Mouse (Mus musculus) limb, embryonic 14.5 days (tissue): ENCODE measurements at regions not wholly inside any gene's neighbourhood (a gene's known extent, or its start where the extent isn't known, plus 50 kb on each side); places are given as distances from the start of the nearest gene placed in this dataset.

ENCODE experiments used
- ATAC-seq: fragments of 200-750 bp; cut with Nextera tagmentation; 2 replicates; pipeline ENCODE4 v1.8.0; 2017; ENCODE audit warnings: low read depth, moderate number of reproducible peaks, moderate TSS enrichment; ENCODE audit not compliant: low FRiP score
- DNase-seq: peaks from one replicate; pipeline ENCODE4 v3.0.0-alpha.2; 2015; ENCODE audit warnings: low spot score
- H3K27ac ChIP-seq: fragments of 300-500 bp; sonication (generic); replicated peaks from 2 replicates; pipeline ENCODE4 v1.5.1; 2014; ENCODE audit warnings: low read depth, mild to moderate bottlenecking, low read length, moderate library complexity, mixed read lengths
- H3K27me3 ChIP-seq: fragments of 300-500 bp; sonication (generic); 2 replicates; pipeline ENCODE4 v1.6.1; 2014; ENCODE audit warnings: low read length, mixed read lengths; ENCODE audit not compliant: control insufficient read depth, insufficient read depth
- H3K36me3 ChIP-seq: fragments of 300-500 bp; sonication (generic); 2 replicates; pipeline ENCODE4 v1.6.1; 2014; ENCODE audit warnings: mild to moderate bottlenecking, low read length, moderate library complexity, mixed read lengths; ENCODE audit not compliant: control insufficient read depth, insufficient read depth
- H3K4me1 ChIP-seq: fragments of 300-500 bp; sonication (generic); 2 replicates; pipeline ENCODE4 v1.6.1; 2014; ENCODE audit warnings: antibody characterized with exemption, low read length, mixed read lengths; ENCODE audit not compliant: control insufficient read depth, insufficient read depth
- H3K4me2 ChIP-seq: fragments of 300-500 bp; sonication (generic); replicated peaks from 2 replicates; pipeline ENCODE4 v1.6.1; 2014; ENCODE audit warnings: low read depth, mild to moderate bottlenecking, low read length, moderate library complexity; ENCODE audit not compliant: severe bottlenecking
- H3K4me3 ChIP-seq: fragments of 300-500 bp; sonication (generic); replicated peaks from 2 replicates; pipeline ENCODE4 v1.5.1; 2014; ENCODE audit warnings: low read length
- H3K9ac ChIP-seq: fragments of 300-500 bp; sonication (generic); 2 replicates; pipeline ENCODE4 v1.6.1; 2014; ENCODE audit warnings: mild to moderate bottlenecking, low read depth, low read length, moderate library complexity; ENCODE audit not compliant: severe bottlenecking
- H3K9me3 ChIP-seq: fragments of 300-500 bp; sonication (generic); 2 replicates; pipeline ENCODE4 v1.6.1; 2016; ENCODE audit warnings: low read length; ENCODE audit not compliant: control insufficient read depth
- POLR2A ChIP-seq: fragments of 200-500 bp; IDR thresholded peaks from 2 replicates; pipeline ENCODE4 v1.8.0; 2012; ENCODE audit warnings: inconsistent platforms, mild to moderate bottlenecking, moderate library complexity, borderline replicate concordance; ENCODE audit not compliant: insufficient read depth, insufficient read length; ENCODE audit errors: extremely low read depth
- WGBS: fragments of 180-500 bp; shearing (Covaris S2); extraction: QIAGEN DNeasy Blood & Tissue Kit; methylation state at CpG from one replicate; pipeline ENCODE4 v1.1.7; 2014; 5-methylcytosine and 5-hydroxymethylcytosine counted together

- ATAC-seq (no peak), DNase-seq (no peak)
- Histone ChIP-seq H3K9ac (no peak overlapping the region), H3K9me3 (no peaks in the 10 kb centered on the region), H3K27ac (no peak overlapping the region), H3K4me2 (no peak overlapping the region), H3K4me3 (no peak overlapping the region), H3K36me3 (no peaks in the 10 kb centered on the region), H3K4me1 (peaks cover 10% of the 10 kb centered on the region), H3K27me3 (no peaks in the 10 kb centered on the region)
- TF ChIP-seq POLR2A: no peak
- 83% methylated on average over 5 of the region's 5 CpGs for WGBS
Measured at GRCm38 (mm10) chr3:52638816-52639215, 370.7 kb downstream of the Foxo1 start.

- Histone ChIP-seq H3K4me2 (no peak overlapping the region), H3K9me3 (no peaks in the 10 kb centered on the region), H3K9ac (no peak overlapping the region), H3K27ac (no peak overlapping the region), H3K27me3 (no peaks in the 10 kb centered on the region), H3K36me3 (no peaks in the 10 kb centered on the region), H3K4me3 (no peak overlapping the region), H3K4me1 (no peaks in the 10 kb centered on the region)
- no peak for ATAC-seq
- WGBS: 56% methylated on average over 6 of the region's 6 CpGs
- no peak for TF ChIP-seq POLR2A
- DNase-seq: peak; percentile 66
Measured at GRCm38 (mm10) chr3:52634353-52634752, 366.2 kb downstream of the Foxo1 start.

DNA sequence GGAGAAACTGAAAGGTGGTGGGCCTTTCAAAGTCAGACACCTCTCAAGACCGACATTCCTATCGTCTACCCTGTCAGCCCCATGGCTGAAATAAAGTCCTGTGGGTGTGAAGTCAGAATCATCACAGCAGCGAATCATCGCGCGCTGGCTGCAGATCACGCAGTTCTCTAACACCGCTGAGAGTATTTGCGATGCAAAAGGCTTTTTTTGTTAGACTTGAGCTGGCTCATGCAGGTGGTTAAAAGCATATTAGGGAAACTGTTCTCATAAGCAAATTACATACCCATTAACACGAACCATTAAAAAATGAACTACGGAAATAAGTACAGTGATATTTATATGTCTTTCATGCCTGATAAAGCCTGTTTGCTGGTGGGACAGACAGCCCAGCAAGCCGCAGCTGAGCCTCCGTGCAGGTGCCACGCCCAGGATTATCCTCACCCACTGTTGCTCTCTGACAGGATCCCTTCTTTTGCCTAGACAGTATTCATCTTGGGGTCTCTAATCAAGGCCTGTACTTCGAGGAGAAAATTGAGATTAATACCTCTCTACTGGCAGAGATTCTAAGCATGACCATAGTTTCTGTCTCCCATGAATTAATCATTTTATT lies 365.5 kb downstream of the Foxo1 start:
- WGBS: 69% methylated on average over 15 of the region's 15 CpGs
- no peaks in the 10 kb centered on the region for H3K36me3 ChIP-seq

GRCm38 (mm10) chr3:52632635-52633034 lies 364.5 kb downstream of the Foxo1 start:
- H3K27ac ChIP-seq: no peak overlapping the region
- ATAC-seq (no peak), DNase-seq (no peak)
- 82% methylated on average over 2 of the region's 2 CpGs for WGBS
- no peaks in the 10 kb centered on the region for H3K27me3 ChIP-seq
- no peaks in the 10 kb centered on the region for H3K9me3 ChIP-seq
- no peak overlapping the region for H3K4me3 ChIP-seq
- no peak overlapping the region for H3K4me2 ChIP-seq
- H3K9ac ChIP-seq: no peak overlapping the region
- no peaks in the 10 kb centered on the region for H3K36me3 ChIP-seq
- H3K4me1 ChIP-seq: no peaks in the 10 kb centered on the region
- TF ChIP-seq POLR2A: no peak

More for the DNA sequence above, 365.5 kb downstream of the Foxo1 start:
- ATAC-seq (no peak), DNase-seq (no peak)
- TF ChIP-seq POLR2A: no peak
- no peaks in the 10 kb centered on the region for H3K9me3 ChIP-seq
- no peak overlapping the region for H3K4me2 ChIP-seq
- no peaks in the 10 kb centered on the region for H3K27me3 ChIP-seq
- H3K4me3 ChIP-seq: no peak overlapping the region
- no peak overlapping the region for H3K9ac ChIP-seq
- no peak overlapping the region for H3K27ac ChIP-seq
- H3K4me1 ChIP-seq: no peaks in the 10 kb centered on the region

DNA sequence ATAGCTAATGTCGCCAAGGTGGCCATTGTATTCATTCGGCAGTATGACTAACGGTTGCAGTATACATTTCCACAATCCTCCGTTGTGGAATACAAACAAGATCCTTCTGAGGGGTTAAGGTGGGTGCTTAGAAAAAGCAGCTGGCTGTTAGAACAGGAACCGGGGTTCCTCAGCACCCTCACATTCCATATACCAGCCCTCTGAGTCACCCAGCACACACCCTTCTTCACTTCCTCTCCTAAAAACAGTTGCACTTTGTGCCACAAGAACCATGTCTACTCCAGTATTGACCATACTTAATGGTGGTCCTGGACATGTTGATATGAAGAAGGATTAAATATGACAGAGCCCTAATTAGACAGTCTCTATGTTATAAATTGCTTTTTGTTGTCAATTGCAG lies 362.1 kb downstream of the Foxo1 start:
- H3K9ac ChIP-seq: no peak overlapping the region
- 86% methylated on average over 5 of the region's 5 CpGs for WGBS
- no peaks in the 10 kb centered on the region for H3K36me3 ChIP-seq
- ATAC-seq (no peak), DNase-seq (no peak)
- no peak overlapping the region for H3K4me3 ChIP-seq
- no peak overlapping the region for H3K27ac ChIP-seq
- no peaks in the 10 kb centered on the region for H3K9me3 ChIP-seq
- no peaks in the 10 kb centered on the region for H3K27me3 ChIP-seq
- no peak for TF ChIP-seq POLR2A
- no peaks in the 10 kb centered on the region for H3K4me1 ChIP-seq
- no peak overlapping the region for H3K4me2 ChIP-seq

- H3K4me3 ChIP-seq: no peak overlapping the region
- 82% methylated on average over 1 of the region's 1 CpGs for WGBS
- H3K4me2 ChIP-seq: no peak overlapping the region
- no peak overlapping the region for H3K9ac ChIP-seq
- no peak for TF ChIP-seq POLR2A
- no peaks in the 10 kb centered on the region for H3K27me3 ChIP-seq
- DNase-seq (no peak), ATAC-seq (no peak)
- H3K4me1 ChIP-seq: no peaks in the 10 kb centered on the region
- H3K27ac ChIP-seq: no peak overlapping the region
- no peaks in the 10 kb centered on the region for H3K36me3 ChIP-seq
- no peaks in the 10 kb centered on the region for H3K9me3 ChIP-seq
Measured at GRCm38 (mm10) chr3:52625125-52625524, 357.0 kb downstream of the Foxo1 start.
